Mouse (Mus musculus) MEL (cell line): ENCODE results near the gene Klhl41. TPM values are rescaled to one million over a fixed set of nuclear protein-coding genes. Genes with fewer than 3 reads are reported as not detected.

Source experiments
- DNase-seq: peaks from one replicate; pipeline ENCODE4 v3.0.0; 2011; ENCODE audit warnings: low read depth, low spot score
- H3K27ac ChIP-seq: 2 replicates; pipeline ENCODE4 v1.5.1; 2012; ENCODE audit warnings: low read depth, mild to moderate bottlenecking, control low read depth, low read length, moderate library complexity; ENCODE audit not compliant: control insufficient read depth
- H3K27me3 ChIP-seq, 2 experiments: fragments of 150-350 bp in 1 of 2; sonication (generic) in 1 of 2; 2 replicates each; pipeline ENCODE4 v1.6.1; 2012; ENCODE audit warnings: low read length in 2 of 2, mild to moderate bottlenecking in 2 of 2, improper control_type of control experiment in 1 of 2, moderate library complexity in 1 of 2; ENCODE audit not compliant: insufficient read depth in 2 of 2, control insufficient read depth in 1 of 2
- H3K36me3 ChIP-seq, 2 experiments: 2 replicates each; pipeline ENCODE4 v1.6.1; 2012 to 2014; ENCODE audit warnings: low read length in 2 of 2, improper control_type of control experiment in 1 of 2, inconsistent platforms in 1 of 2, mild to moderate bottlenecking in 1 of 2; ENCODE audit not compliant: insufficient read depth in 2 of 2, control insufficient read depth in 1 of 2
- H3K4me1 ChIP-seq, 2 experiments: fragments of 150-350 bp in 1 of 2; sonication (generic) in 1 of 2; 2 replicates each; pipeline ENCODE4 v1.6.1; 2012; ENCODE audit warnings: low read length in 2 of 2, improper control_type of control experiment in 1 of 2, mild to moderate bottlenecking in 1 of 2; ENCODE audit not compliant: insufficient read depth in 2 of 2, control insufficient read depth in 1 of 2
- H3K4me3 ChIP-seq, 2 experiments: fragments of 150-350 bp in 1 of 2; sonication (generic) in 1 of 2; 2 replicates each; pipeline ENCODE4 v1.5.1; 2012; ENCODE audit warnings: low read depth in 2 of 2, low read length in 2 of 2, mild to moderate bottlenecking in 2 of 2, moderate library complexity in 2 of 2, control low read depth in 1 of 2, improper control_type of control experiment in 1 of 2; ENCODE audit not compliant: control insufficient read depth in 1 of 2, insufficient read depth in 1 of 2
- H3K79me2 ChIP-seq: 2 replicates; pipeline ENCODE4 v1.6.1; 2012; ENCODE audit warnings: mild to moderate bottlenecking, low read length, moderate library complexity; ENCODE audit not compliant: control insufficient read depth, poor library complexity, insufficient read depth
- H3K9ac ChIP-seq: 2 replicates; pipeline ENCODE4 v1.6.1; 2012; ENCODE audit warnings: low read depth, mild to moderate bottlenecking, control low read depth, low read length, moderate library complexity; ENCODE audit not compliant: control insufficient read depth, poor library complexity, severe bottlenecking
- H3K9me3 ChIP-seq: fragments of 150-350 bp; sonication (generic); replicated peaks from 2 replicates; pipeline ENCODE4 v1.6.1; 2012; ENCODE audit warnings: mild to moderate bottlenecking, low read length, improper control_type of control experiment, moderate library complexity; ENCODE audit not compliant: insufficient read depth
- E2F4 ChIP-seq: IDR thresholded peaks from 2 replicates; pipeline ENCODE4 v1.6.1; 2011; ENCODE audit warnings: low read depth, low read length, improper control_type of control experiment, borderline replicate concordance
- ELF1 ChIP-seq: IDR thresholded peaks from 2 replicates; pipeline ENCODE4 v1.6.1; 2014; ENCODE audit warnings: low read depth, mild to moderate bottlenecking, inconsistent platforms, low read length, improper control_type of control experiment, moderate library complexity
- GABPA ChIP-seq: IDR thresholded peaks from 2 replicates; pipeline ENCODE4 v1.6.1; 2012; ENCODE audit warnings: low read depth, mild to moderate bottlenecking, inconsistent platforms, low read length, improper control_type of control experiment, moderate library complexity
- HCFC1 ChIP-seq: IDR thresholded peaks from 2 replicates; pipeline ENCODE4 v1.6.1; 2012; ENCODE audit warnings: low read depth, mild to moderate bottlenecking, inconsistent platforms, low read length, improper control_type of control experiment, moderate library complexity
- JUND ChIP-seq: IDR thresholded peaks from 2 replicates; pipeline ENCODE4 v1.6.1; 2011; ENCODE audit warnings: low read depth, mild to moderate bottlenecking, improper control_type of control experiment, low read length
- MEF2A ChIP-seq: IDR thresholded peaks from 2 replicates; pipeline ENCODE4 v1.6.1; 2014; ENCODE audit warnings: low read depth, mild to moderate bottlenecking, inconsistent platforms, low read length, improper control_type of control experiment; ENCODE audit not compliant: poor library complexity, insufficient replicate concordance, severe bottlenecking; ENCODE audit errors: extremely low read depth
- MYB ChIP-seq: IDR thresholded peaks from 2 replicates; pipeline ENCODE4 v1.6.1; 2011; ENCODE audit warnings: mild to moderate bottlenecking, low read depth, low read length, improper control_type of control experiment
- NELFE ChIP-seq: IDR thresholded peaks from 2 replicates; pipeline ENCODE4 v1.6.1; 2011; ENCODE audit warnings: low read depth, low read length, improper control_type of control experiment
- NRF1 ChIP-seq: IDR thresholded peaks from 2 replicates; pipeline ENCODE4 v1.6.1; 2014; ENCODE audit warnings: low read depth, mild to moderate bottlenecking, inconsistent platforms, low read length, improper control_type of control experiment, moderate library complexity; ENCODE audit not compliant: poor library complexity, insufficient read depth, severe bottlenecking
- POLR2A ChIP-seq, 2 experiments: IDR thresholded peaks; 2 replicates each; pipeline ENCODE4 v1.6.1; 2011 to 2012; ENCODE audit warnings: low read length in 2 of 2, mild to moderate bottlenecking in 2 of 2, control low read depth in 1 of 2, improper control_type of control experiment in 1 of 2, low read depth in 1 of 2, moderate library complexity in 1 of 2; ENCODE audit not compliant: control insufficient read depth in 1 of 2, insufficient read depth in 1 of 2, poor library complexity in 1 of 2
- POLR2AphosphoS2 ChIP-seq: IDR thresholded peaks from 2 replicates; pipeline ENCODE4 v1.6.1; 2011; ENCODE audit warnings: low read length, improper control_type of control experiment
- SIN3A ChIP-seq: IDR thresholded peaks from 2 replicates; pipeline ENCODE4 v1.6.1; 2012; ENCODE audit warnings: low read length, improper control_type of control experiment, inconsistent platforms
- TBP ChIP-seq: IDR thresholded peaks from 2 replicates; pipeline ENCODE4 v1.8.0; 2011; ENCODE audit warnings: low read depth, low read length, improper control_type of control experiment
- TCF12 ChIP-seq: IDR thresholded peaks from 2 replicates; pipeline ENCODE4 v1.6.1; 2014; ENCODE audit warnings: low read depth, mild to moderate bottlenecking, inconsistent platforms, low read length, improper control_type of control experiment, moderate library complexity
- USF1 ChIP-seq: IDR thresholded peaks from 2 replicates; pipeline ENCODE4 v1.6.1; 2014; ENCODE audit warnings: low read depth, mild to moderate bottlenecking, inconsistent platforms, low read length, improper control_type of control experiment, moderate library complexity
- ZKSCAN1 ChIP-seq: IDR thresholded peaks from 2 replicates; pipeline ENCODE4 v1.6.1; 2012; ENCODE audit warnings: low read depth, mild to moderate bottlenecking, inconsistent platforms, low read length, improper control_type of control experiment, moderate library complexity
- polyA plus RNA-seq, 2 experiments: library from polyadenylated mRNA; stranded (reverse) in 1 of 2; unstranded in 1 of 2; fragments of >175 nt in 1 of 2; fragments of >200 nt in 1 of 2; gene quantifications; 2 replicates each; pipeline versions ENCODE4 v1.2.1 to v1.2.4; 2012; ENCODE audit warnings: low replicate concordance in 2 of 2, low read depth in 1 of 2; ENCODE audit not compliant: insufficient read length in 2 of 2, insufficient read depth in 1 of 2, missing spikeins in 1 of 2
- total RNA-seq: library from RNA; depleted of rRNA; stranded (reverse); fragments of 300-350 nt; gene quantifications from 2 replicates; pipeline ENCODE4 v1.2.3, GENCODE M21; 2012

Gene Klhl41
- total and polyA plus RNA-seq, 3 experiments, result 0.04 to 0.12 TPM; not detected in 1

DNA sequence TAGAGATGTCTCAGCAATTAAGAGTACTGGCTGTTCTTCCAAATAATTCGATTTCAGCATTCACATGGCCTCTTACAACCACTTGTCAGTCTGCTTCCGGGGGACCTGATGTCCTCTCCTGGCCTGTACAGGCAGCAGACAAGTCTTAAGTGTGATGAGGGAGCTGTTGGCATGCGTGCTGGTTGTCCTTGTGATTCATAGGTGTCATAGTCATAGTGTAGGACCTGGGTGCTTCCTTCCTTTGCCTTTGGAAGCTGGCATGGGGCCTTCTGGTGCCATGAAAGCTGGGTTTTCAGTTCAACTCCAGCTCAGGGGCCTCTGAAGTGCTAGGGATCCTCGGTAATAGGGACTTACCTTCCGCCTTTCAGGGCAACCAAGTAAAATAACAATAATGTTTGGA is 44.2 kb downstream of the Klhl41 start:
- Histone ChIP-seq H3K27me3 (peaks cover 6 to 14% of the 10 kb centered on the region in 2 experiments), H3K9ac (0 out of 2 replicates have a peak overlapping the region, but pooled peaks have one; percentile 7), H3K4me3 (no peak overlapping the region), H3K36me3 (peaks cover 0 to 6% of the 10 kb centered on the region in 2 experiments; a peak in 2 of 4 replicates), H3K9me3 (no peaks in the 10 kb centered on the region), H3K79me2 (peaks cover 2% of the 10 kb centered on the region; the same call in 1 of the 2 replicates)
- DNase-seq, result no peak
- no peak for TF ChIP-seq TCF12
- no peak for TF ChIP-seq SIN3A
- no peak for TF ChIP-seq ELF1
- no peak for TF ChIP-seq MEF2A
- TF ChIP-seq TBP, result no peak
- no peak for TF ChIP-seq MYB
- TF ChIP-seq ZKSCAN1, result no peak
- no peak for TF ChIP-seq HCFC1
- TF ChIP-seq E2F4, result no peak
- TF ChIP-seq POLR2A (IDR thresholded peaks at IDR 0.05; ENCODE audit: control insufficient read depth in 1 of 2, insufficient read depth in 1 of 2, low read depth in 1 of 2, low read length in 2 of 2, poor library complexity in 1 of 2), result no peak
- no peak for TF ChIP-seq NELFE
- no peak for TF ChIP-seq NRF1
- TF ChIP-seq USF1, result no peak
- no peak for TF ChIP-seq GABPA
- TF ChIP-seq, all 39 proteins: peak for 0
- H3K27ac ChIP-seq, result no peak overlapping the region
- H3K4me1 ChIP-seq, result no peaks in the 10 kb centered on the region

DNA sequence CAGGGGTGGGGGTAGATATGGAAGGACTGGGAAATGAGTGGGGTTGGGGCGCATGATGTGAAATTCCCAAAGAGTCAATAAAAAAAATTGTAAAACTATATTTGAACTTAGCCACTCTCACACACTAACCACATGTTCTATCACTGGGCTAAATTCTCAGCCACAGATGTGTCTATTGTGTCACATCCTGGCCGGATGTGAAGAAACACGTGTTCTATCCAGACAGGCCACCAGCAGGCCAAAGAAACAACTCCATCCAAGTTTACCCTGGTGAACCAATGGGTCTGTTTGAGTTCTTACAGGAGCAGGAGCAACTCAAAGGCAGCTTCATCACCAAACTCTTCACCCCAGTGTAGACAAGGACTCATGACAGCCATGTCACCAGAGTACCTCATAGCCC is 46.6 kb downstream of the Klhl41 start:
- H3K9ac ChIP-seq, result no peak overlapping the region
- TF ChIP-seq JUND (no peak), POLR2AphosphoS2 (no peak), MYB (no peak)
- H3K4me3 ChIP-seq, result no peak overlapping the region

More for the DNA sequence above, 46.6 kb downstream of the Klhl41 start:
- Histone ChIP-seq H3K79me2 (peaks cover 2% of the 10 kb centered on the region; the same call in 1 of the 2 replicates), H3K9me3 (no peaks in the 10 kb centered on the region), H3K27me3 (peaks cover 8 to 21% of the 10 kb centered on the region in 2 experiments), H3K36me3 (peaks cover 0 to 6% of the 10 kb centered on the region in 2 experiments; a peak in 2 of 4 replicates), H3K27ac (no peak overlapping the region), H3K4me1 (no peaks in the 10 kb centered on the region)
- DNase-seq, result no peak
